Mouse (Mus musculus): ENCODE measurements around the gene Car5b.

Car5b gene

DNA sequence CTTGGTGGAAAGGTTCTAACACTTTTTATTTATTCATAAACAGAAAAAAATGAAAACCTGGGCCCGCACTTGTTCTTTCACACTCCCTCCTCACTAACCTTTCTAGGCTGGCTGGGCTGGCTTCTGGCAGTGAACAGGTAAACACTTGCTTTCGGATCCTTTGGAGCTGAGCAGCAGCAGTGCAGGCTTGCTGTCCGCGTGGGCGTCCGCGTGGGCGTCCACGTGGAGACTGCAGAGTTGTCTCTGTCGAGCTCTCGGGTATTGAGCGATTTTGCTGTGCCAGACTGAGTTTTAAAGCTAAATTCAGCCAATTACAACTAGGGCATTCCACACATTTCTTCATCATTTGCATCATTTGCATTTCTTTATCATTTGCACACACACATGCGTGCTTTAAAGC is 14.3 kb upstream of the Car5b start:
- Histone ChIP-seq H3K27me3 (ENCODE audit: insufficient read depth, low read length) (no peaks in the 10 kb centered on the region), H3K4me3 (replicated peaks; ENCODE audit: low read length) (no peak overlapping the region)
- TF ChIP-seq POU5F1 (IDR thresholded peaks at IDR 0.05; ENCODE audit: borderline replicate concordance, low read length) = no peak
- no peak for TF ChIP-seq NANOG (IDR thresholded peaks at IDR 0.05; ENCODE audit: borderline replicate concordance, low read length)
- TF ChIP-seq CTCF (conservative IDR thresholded peaks at IDR 0.05; ENCODE audit: low read length) = no peak

DNA sequence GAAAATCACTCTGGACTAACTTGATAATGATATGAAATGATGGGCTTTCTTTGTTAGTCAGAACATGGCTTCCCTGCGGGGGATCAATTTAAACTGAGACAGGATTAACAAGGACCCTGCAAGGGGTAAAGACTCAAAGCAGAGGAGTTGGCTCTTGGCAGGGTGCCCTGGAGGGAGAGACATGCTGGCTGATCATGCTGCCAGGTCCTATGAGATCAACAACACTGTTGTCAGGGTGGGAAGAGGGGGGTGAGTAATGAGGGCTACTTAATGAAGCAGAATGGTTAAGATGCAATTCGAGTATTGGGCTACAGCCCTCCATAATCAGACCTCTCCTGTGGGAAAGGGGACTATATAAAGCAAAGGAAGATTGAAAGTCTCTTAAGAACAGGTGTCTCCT is 11.1 kb upstream of the Car5b start:
- Histone ChIP-seq H3K36me3 (ENCODE audit: insufficient read depth, low read length) (no peaks in the 10 kb centered on the region), H3K27me3 (ENCODE audit: insufficient read depth, low read length) (no peaks in the 10 kb centered on the region), H3K4me3 (replicated peaks; ENCODE audit: low read length) (no peak overlapping the region), H3K4me1 (replicated peaks; ENCODE audit: low read depth, low read length) (no peaks in the 10 kb centered on the region), H3K9me3 (ENCODE audit: low read length) (no peaks in the 10 kb centered on the region)
- TF ChIP-seq POU5F1 (IDR thresholded peaks at IDR 0.05; ENCODE audit: borderline replicate concordance, low read length) (no peak), NANOG (IDR thresholded peaks at IDR 0.05; ENCODE audit: borderline replicate concordance, low read length) (no peak), CTCF (conservative IDR thresholded peaks at IDR 0.05; ENCODE audit: low read length) (no peak)

More for the DNA sequence above, 14.3 kb upstream of the Car5b start:
- Histone ChIP-seq H3K9me3 (ENCODE audit: low read length) (no peaks in the 10 kb centered on the region), H3K36me3 (ENCODE audit: insufficient read depth, low read length) (no peaks in the 10 kb centered on the region), H3K4me1 (replicated peaks; ENCODE audit: low read depth, low read length) (no peaks in the 10 kb centered on the region)

DNA sequence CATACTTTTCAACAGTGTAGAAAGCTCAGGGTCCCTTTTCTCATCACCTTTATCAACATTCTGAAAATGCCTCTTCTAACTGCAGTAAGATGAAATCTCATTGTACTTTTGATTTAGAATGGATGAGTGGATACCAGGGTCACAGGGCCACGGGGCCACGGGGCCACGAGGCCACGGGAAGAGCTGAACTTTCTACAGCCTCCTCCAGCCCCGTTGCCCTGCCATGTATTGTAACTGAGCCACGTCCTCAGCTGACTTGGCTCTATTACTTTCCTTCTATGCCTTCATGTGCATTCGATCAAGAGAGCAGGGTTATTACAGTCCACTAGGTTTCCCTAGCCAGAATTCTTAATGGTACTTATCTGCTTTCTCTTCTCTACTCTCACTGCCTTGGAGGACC is 8.1 kb upstream of the Car5b start:
- no peak overlapping the region for H3K4me3 ChIP-seq (replicated peaks; ENCODE audit: low read length)
- TF ChIP-seq NANOG (IDR thresholded peaks at IDR 0.05; ENCODE audit: borderline replicate concordance, low read length) = no peak
- TF ChIP-seq POU5F1 (IDR thresholded peaks at IDR 0.05; ENCODE audit: borderline replicate concordance, low read length) = no peak
- H3K36me3 ChIP-seq (ENCODE audit: insufficient read depth, low read length) = no peaks in the 10 kb centered on the region
- no peaks in the 10 kb centered on the region for H3K4me1 ChIP-seq (replicated peaks; ENCODE audit: low read depth, low read length)
- no peaks in the 10 kb centered on the region for H3K27me3 ChIP-seq (ENCODE audit: insufficient read depth, low read length)
- H3K9me3 ChIP-seq (ENCODE audit: low read length) = no peaks in the 10 kb centered on the region

DNA sequence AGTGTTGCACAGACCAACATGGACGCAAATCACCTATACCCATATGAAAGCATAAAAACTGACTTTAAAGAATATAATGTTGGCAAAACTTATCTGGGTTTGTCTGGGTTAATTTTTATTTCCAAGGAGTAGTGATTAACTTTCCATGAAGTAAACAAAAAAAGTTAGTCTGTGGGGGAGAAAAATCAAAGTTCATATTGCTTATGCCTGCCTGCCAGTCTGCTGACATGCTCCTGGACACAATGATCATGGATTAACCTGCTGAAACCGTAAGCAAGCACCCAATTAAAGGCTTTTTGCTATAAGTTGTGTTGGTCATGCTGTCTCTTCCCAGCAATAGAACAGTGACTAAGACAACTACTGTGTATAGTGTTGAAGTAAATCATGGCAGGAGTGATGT is 7.6 kb upstream of the Car5b start:
- no peak overlapping the region for H3K4me3 ChIP-seq (replicated peaks; ENCODE audit: low read length)
- TF ChIP-seq NANOG (IDR thresholded peaks at IDR 0.05; ENCODE audit: borderline replicate concordance, low read length) (no peak), POU5F1 (IDR thresholded peaks at IDR 0.05; ENCODE audit: borderline replicate concordance, low read length) (no peak), CTCF (conservative IDR thresholded peaks at IDR 0.05; ENCODE audit: low read length) (no peak)
- H3K9me3 ChIP-seq (ENCODE audit: low read length) = no peaks in the 10 kb centered on the region
- no peaks in the 10 kb centered on the region for H3K36me3 ChIP-seq (ENCODE audit: insufficient read depth, low read length)
- no peaks in the 10 kb centered on the region for H3K4me1 ChIP-seq (replicated peaks; ENCODE audit: low read depth, low read length)
- H3K27me3 ChIP-seq (ENCODE audit: insufficient read depth, low read length) = no peaks in the 10 kb centered on the region

DNA sequence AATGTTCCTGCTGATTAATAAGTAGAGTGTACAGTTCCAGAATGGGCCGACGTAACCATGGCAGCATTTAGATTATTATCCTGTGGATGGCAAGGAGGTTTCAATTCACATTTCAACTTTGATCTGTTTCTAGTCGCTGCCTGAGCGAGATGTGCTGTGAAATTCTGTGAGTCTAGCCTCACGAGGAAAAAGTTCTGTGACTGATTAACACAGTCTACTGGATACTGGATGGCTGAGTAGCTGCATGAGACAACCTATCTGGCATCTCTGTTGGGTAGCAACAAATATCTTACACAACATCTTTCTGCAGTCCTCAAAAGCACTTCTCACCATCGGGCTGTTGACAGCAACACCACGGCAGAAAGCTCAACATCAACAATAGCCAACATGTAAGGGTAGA is 4.7 kb upstream of the Car5b start:
- H3K4me1 ChIP-seq (replicated peaks; ENCODE audit: low read depth, low read length) = 0 out of 2 replicates have a peak, but pooled peaks cover 2% of the 10 kb centered on the region
- no peaks in the 10 kb centered on the region for H3K9me3 ChIP-seq (ENCODE audit: low read length)
- no peaks in the 10 kb centered on the region for H3K36me3 ChIP-seq (ENCODE audit: insufficient read depth, low read length)
- H3K27me3 ChIP-seq (ENCODE audit: insufficient read depth, low read length) = no peaks in the 10 kb centered on the region
- TF ChIP-seq NANOG (IDR thresholded peaks at IDR 0.05; ENCODE audit: borderline replicate concordance, low read length) (no peak), POU5F1 (IDR thresholded peaks at IDR 0.05; ENCODE audit: borderline replicate concordance, low read length) (no peak), CTCF (conservative IDR thresholded peaks at IDR 0.05; ENCODE audit: low read length) (no peak)
- no peak overlapping the region for H3K4me3 ChIP-seq (replicated peaks; ENCODE audit: low read length)

DNA sequence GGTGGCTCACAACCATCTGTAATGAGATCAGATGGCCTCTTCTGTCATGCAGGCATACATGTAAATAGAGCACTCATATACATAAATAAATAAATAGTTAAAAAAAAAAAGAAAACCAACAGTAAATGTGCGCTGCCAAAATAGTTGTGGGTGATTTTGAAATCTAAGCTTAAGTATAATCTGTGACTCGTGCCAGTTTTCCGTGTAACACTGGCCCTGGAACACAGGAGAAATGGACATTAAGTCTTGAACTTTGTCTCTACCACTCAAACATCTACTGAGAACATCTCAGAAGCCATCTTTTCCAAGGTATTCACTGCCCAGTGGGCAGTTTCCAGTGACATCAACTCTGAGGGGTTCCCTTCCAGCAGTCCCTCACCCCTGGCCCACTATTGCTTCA is 12.2 kb downstream of the Car5b start:
- Histone ChIP-seq H3K4me1 (replicated peaks; ENCODE audit: low read depth, low read length) (no peaks in the 10 kb centered on the region), H3K9me3 (ENCODE audit: low read length) (no peaks in the 10 kb centered on the region), H3K4me3 (replicated peaks; ENCODE audit: low read length) (no peak overlapping the region), H3K36me3 (ENCODE audit: insufficient read depth, low read length) (no peaks in the 10 kb centered on the region), H3K27me3 (ENCODE audit: insufficient read depth, low read length) (no peaks in the 10 kb centered on the region)
- TF ChIP-seq NANOG (IDR thresholded peaks at IDR 0.05; ENCODE audit: borderline replicate concordance, low read length) (no peak), POU5F1 (IDR thresholded peaks at IDR 0.05; ENCODE audit: borderline replicate concordance, low read length) (no peak), CTCF (conservative IDR thresholded peaks at IDR 0.05; ENCODE audit: low read length) (no peak)

DNA sequence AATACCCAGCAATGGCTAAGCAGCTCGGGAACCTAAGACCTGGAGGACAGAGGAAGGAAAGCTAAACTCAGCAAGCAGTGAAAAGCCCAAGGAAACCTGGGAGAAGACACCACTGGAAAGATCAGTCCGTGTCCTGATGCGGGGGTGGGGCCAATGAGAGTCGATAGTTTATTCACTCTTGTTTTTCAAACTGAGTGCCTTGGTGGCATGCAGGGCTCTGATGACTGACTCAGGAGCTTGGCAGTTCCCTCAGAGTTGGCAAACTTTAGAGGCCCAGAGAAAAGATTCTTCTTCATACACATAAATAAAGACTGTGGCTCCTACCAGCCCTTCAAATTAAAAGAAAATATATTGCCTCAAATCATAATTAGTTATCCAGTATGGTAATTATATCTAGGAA is 12.8 kb downstream of the Car5b start:
- Histone ChIP-seq H3K27me3 (ENCODE audit: insufficient read depth, low read length) (no peaks in the 10 kb centered on the region), H3K4me1 (replicated peaks; ENCODE audit: low read depth, low read length) (no peaks in the 10 kb centered on the region), H3K36me3 (ENCODE audit: insufficient read depth, low read length) (no peaks in the 10 kb centered on the region), H3K4me3 (replicated peaks; ENCODE audit: low read length) (no peak overlapping the region), H3K9me3 (ENCODE audit: low read length) (no peaks in the 10 kb centered on the region)
- TF ChIP-seq POU5F1 (IDR thresholded peaks at IDR 0.05; ENCODE audit: borderline replicate concordance, low read length) (no peak), CTCF (conservative IDR thresholded peaks at IDR 0.05; ENCODE audit: low read length) (no peak), NANOG (IDR thresholded peaks at IDR 0.05; ENCODE audit: borderline replicate concordance, low read length) (no peak)

DNA sequence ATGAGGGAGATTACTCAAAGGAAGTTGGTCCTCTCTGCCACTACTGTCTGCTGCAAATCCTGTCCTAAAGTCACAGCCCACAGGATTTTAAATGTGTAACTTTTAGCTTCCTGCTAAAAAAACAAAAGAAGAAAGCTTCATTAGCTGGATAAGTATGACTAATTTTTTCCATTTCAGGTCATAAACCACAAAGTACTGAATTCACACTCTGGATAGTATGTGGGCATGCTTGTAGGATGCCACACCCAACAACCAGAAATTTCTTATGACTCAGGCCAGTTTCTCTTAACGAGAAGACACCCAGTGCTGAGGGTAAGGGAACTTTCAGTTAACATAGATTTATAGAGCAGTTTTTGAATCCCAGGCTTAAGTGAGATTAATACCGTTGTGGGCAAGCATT is 14.5 kb downstream of the Car5b start:
- no peak overlapping the region for H3K4me3 ChIP-seq (replicated peaks; ENCODE audit: low read length)
- no peaks in the 10 kb centered on the region for H3K27me3 ChIP-seq (ENCODE audit: insufficient read depth, low read length)
- no peaks in the 10 kb centered on the region for H3K9me3 ChIP-seq (ENCODE audit: low read length)
- H3K4me1 ChIP-seq (replicated peaks; ENCODE audit: low read depth, low read length) = no peaks in the 10 kb centered on the region
- TF ChIP-seq CTCF (conservative IDR thresholded peaks at IDR 0.05; ENCODE audit: low read length) (no peak), NANOG (IDR thresholded peaks at IDR 0.05; ENCODE audit: borderline replicate concordance, low read length) (no peak), POU5F1 (IDR thresholded peaks at IDR 0.05; ENCODE audit: borderline replicate concordance, low read length) (no peak)
- H3K36me3 ChIP-seq (ENCODE audit: insufficient read depth, low read length) = no peaks in the 10 kb centered on the region

DNA sequence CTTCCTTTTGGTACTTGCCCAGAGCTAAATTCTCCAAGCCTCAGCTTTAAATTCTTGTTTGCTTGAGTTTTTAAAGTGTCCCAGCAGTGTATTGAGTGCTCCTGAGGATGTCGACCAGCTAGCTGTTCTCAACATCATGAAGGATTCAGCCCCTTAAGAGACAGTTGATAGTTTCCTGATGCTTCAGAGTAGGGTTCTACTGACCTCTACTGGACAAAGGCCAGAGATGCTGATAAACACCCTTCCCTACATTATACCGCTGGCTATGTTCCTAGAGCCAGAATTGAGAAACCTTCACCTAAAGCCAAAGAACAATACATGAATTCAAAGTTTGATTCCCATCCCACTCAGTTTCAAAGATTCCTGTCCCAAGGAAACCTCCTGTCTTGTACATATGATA is 23.0 kb downstream of the Car5b start:
- Histone ChIP-seq H3K27me3 (ENCODE audit: insufficient read depth, low read length) (no peaks in the 10 kb centered on the region), H3K4me1 (replicated peaks; ENCODE audit: low read depth, low read length) (no peaks in the 10 kb centered on the region), H3K4me3 (replicated peaks; ENCODE audit: low read length) (no peak overlapping the region), H3K36me3 (ENCODE audit: insufficient read depth, low read length) (no peaks in the 10 kb centered on the region), H3K9me3 (ENCODE audit: low read length) (no peaks in the 10 kb centered on the region)
- TF ChIP-seq CTCF (conservative IDR thresholded peaks at IDR 0.05; ENCODE audit: low read length) (no peak; the same call in 1 of the 2 replicates), NANOG (IDR thresholded peaks at IDR 0.05; ENCODE audit: borderline replicate concordance, low read length) (no peak), POU5F1 (IDR thresholded peaks at IDR 0.05; ENCODE audit: borderline replicate concordance, low read length) (no peak)
